Mouse (Mus musculus): Measurements from ENCODE around the gene Fads3. TPM values are rescaled to one million over a fixed set of nuclear protein-coding genes. Genes with fewer than 3 reads are reported as not detected.

Fads3 gene
- polyA plus RNA-seq, 1 experiment from 2014 or later: 3.3 TPM

DNA sequence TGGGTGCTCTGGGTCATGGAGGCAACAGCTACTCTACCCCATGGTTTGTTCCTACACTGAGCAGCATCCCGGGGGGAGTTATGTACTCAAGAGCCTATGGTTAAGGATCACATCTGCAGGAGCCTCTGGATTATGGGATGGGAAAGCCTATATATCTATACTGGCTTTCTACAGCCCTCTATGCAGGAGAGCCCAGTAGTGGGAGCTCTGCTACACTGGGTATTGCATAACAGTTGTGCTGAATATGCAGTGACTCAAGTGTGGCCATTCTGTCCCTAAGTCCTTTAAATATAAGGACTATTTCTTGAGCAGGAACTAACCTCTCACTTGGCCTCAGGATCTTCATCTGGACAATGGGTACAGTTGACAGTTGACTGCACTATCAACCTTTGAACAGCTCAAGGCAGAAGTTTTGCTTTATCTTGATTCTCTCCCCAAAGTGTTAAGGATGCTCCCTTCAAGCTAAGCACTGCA is 17.0 kb downstream of the Fads3 start:
- H3K9ac ChIP-seq (ENCODE audit: low read length): no peak overlapping the region
- no peak overlapping the region for H3K4me3 ChIP-seq (ENCODE audit: low read depth, low read length)
- no peaks in the 10 kb centered on the region; the same call in 1 of the 2 replicates for H3K9me3 ChIP-seq (ENCODE audit: control insufficient read depth, low read length)
- H3K4me2 ChIP-seq (ENCODE audit: low read depth, severe bottlenecking): no peak overlapping the region
- DNase-seq (ENCODE audit: low spot score): no peak
- 83% methylated on average over 1 of the region's 1 CpGs for WGBS
- no peak overlapping the region for H3K27ac ChIP-seq (replicated peaks; ENCODE audit: low read depth, low read length)
- peaks cover 5% of the 10 kb centered on the region for H3K36me3 ChIP-seq (ENCODE audit: control insufficient read depth, insufficient read depth, low read length)
- H3K27me3 ChIP-seq (ENCODE audit: control insufficient read depth, insufficient read depth, low read length): no peaks in the 10 kb centered on the region
- peaks cover 4% of the 10 kb centered on the region; the same call in 1 of the 2 replicates for H3K4me1 ChIP-seq (ENCODE audit: control insufficient read depth, insufficient read depth, low read length)
- no peak for ATAC-seq (ENCODE audit: insufficient number of reproducible peaks, low FRiP score, low TSS enrichment, low read depth)

DNA sequence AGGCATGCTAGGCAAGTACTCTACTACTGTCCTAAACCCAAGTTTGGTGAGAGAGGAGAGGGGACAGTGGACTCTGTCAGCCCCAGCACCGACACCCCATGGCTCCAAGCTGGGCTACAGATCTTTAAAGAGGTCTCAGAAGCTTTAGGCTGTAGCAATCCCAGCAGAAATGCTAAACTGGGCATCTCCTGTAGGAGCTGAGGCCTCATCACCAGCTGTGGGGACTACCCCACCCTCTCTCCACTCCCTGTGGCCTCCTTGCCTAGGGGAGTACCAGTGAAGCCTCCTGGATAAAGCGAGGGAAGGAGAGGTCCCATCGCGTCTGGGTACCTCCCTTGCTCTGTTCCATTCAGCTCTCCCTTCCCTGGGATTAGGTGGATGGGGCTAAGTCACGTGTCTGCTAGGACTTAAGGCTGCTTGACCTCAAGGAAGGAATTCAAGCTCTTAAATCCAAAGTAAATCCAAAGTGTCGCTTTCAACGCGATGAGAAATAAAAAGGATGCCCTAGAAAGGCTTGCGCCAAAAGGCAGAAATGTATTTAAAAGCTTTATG is 17.6 kb downstream of the Fads3 start:
- DNase-seq (ENCODE audit: low spot score) (no peak), ATAC-seq (ENCODE audit: insufficient number of reproducible peaks, low FRiP score, low TSS enrichment, low read depth) (no peak)
- Histone ChIP-seq H3K36me3 (ENCODE audit: control insufficient read depth, insufficient read depth, low read length) (peaks cover 9% of the 10 kb centered on the region), H3K9me3 (ENCODE audit: control insufficient read depth, low read length) (no peaks in the 10 kb centered on the region), H3K4me3 (ENCODE audit: low read depth, low read length) (no peak overlapping the region), H3K27me3 (ENCODE audit: control insufficient read depth, insufficient read depth, low read length) (no peaks in the 10 kb centered on the region), H3K4me1 (ENCODE audit: control insufficient read depth, insufficient read depth, low read length) (peaks cover 4% of the 10 kb centered on the region; the same call in 1 of the 2 replicates), H3K27ac (replicated peaks; ENCODE audit: low read depth, low read length) (no peak overlapping the region), H3K4me2 (ENCODE audit: low read depth, severe bottlenecking) (no peak overlapping the region), H3K9ac (ENCODE audit: low read length) (no peak overlapping the region)
- 68% methylated on average over 9 of the region's 9 CpGs for WGBS

DNA sequence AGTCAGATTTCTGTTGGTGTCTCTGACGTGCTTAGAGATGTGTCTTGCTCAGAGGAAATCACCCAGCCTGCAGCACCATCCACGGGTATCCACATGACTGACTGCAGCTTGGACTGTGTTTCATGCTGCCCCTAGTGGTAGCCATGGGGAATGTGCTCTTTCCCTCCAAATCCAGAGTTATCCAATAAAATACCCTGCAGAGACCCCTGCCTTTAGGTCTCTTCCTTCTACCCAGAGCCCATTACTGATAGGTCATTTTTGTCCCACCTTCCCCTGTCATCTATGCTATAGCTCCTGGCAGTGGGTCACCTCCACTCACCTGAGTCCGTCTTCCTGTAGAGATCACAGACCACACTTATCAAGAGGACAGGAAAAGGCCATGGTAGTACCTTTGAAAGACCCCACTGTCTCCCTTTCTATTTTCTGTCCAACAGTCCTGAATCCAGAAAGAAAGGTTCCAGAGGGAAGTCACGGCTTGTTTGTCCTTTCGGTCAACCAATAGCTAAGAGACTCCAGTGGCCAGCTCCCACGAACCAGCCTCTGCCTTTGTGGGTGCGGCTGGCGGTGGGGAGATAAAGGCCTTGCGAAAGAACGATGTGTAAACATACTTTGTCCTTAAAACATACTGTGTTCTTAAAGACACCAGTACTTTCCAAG is 18.7 kb downstream of the Fads3 start:
- no peak overlapping the region for H3K9ac ChIP-seq (ENCODE audit: low read length)
- WGBS: 56% methylated on average over 10 of the region's 10 CpGs
- H3K4me3 ChIP-seq (ENCODE audit: low read depth, low read length): no peak overlapping the region
- ATAC-seq (ENCODE audit: insufficient number of reproducible peaks, low FRiP score, low TSS enrichment, low read depth) (no peak; the same call in 1 of the 2 replicates), DNase-seq (ENCODE audit: low spot score) (peak; percentile 52)
- H3K4me2 ChIP-seq (ENCODE audit: low read depth, severe bottlenecking): no peak overlapping the region
- H3K9me3 ChIP-seq (ENCODE audit: control insufficient read depth, low read length): no peaks in the 10 kb centered on the region
- no peaks in the 10 kb centered on the region for H3K27me3 ChIP-seq (ENCODE audit: control insufficient read depth, insufficient read depth, low read length)
- H3K27ac ChIP-seq (replicated peaks; ENCODE audit: low read depth, low read length): no peak overlapping the region
- H3K4me1 ChIP-seq (ENCODE audit: control insufficient read depth, insufficient read depth, low read length): peaks cover 4% of the 10 kb centered on the region; the same call in 1 of the 2 replicates
- peaks cover 14% of the 10 kb centered on the region for H3K36me3 ChIP-seq (ENCODE audit: control insufficient read depth, insufficient read depth, low read length)

DNA sequence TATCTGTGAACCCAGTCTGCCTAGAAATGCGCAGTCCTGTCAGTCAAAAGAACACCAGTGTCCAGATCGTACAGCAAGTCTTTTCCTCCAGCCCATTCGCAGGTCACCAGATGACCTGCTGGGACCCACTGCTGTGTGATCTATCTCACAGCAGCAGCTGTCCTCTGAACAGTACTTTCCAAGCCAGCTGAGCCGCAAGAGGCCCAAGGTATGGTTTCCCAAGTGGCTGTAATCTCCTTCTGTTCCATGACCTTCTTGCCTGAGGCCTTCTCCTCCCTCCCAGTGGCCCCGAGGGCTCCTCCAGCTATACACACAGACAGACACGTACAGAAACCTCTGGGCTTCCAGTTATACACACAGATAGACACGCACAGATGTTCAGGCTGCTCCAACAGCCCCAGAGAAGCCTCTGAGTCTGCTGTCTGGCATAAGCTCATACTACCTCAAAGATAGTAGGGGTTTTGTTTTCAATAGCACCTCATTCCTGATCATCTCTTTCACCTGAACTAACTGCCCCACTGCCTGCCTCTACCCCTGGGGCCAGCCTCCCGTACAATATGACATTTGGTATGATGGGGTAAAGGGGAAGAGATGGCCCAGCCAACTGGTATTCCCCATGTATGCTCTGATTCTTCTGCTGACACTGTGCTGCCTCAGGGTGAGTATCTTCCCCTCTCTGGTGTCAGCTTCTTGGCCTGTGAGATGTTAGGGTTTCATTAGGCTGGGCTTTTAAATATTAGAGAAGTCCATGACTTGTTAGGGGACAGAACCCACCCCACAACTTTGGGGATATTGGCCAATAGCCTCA is 19.6 kb downstream of the Fads3 start:
- no peak for ATAC-seq (ENCODE audit: insufficient number of reproducible peaks, low FRiP score, low TSS enrichment, low read depth)
- H3K4me3 ChIP-seq (ENCODE audit: low read depth, low read length): no peak overlapping the region
- peaks cover 23% of the 10 kb centered on the region for H3K36me3 ChIP-seq (ENCODE audit: control insufficient read depth, insufficient read depth, low read length)
- no peaks in the 10 kb centered on the region for H3K27me3 ChIP-seq (ENCODE audit: control insufficient read depth, insufficient read depth, low read length)
- H3K4me2 ChIP-seq (ENCODE audit: low read depth, severe bottlenecking): no peak overlapping the region
- DNase-seq (ENCODE audit: low spot score): no peak
- no peaks in the 10 kb centered on the region for H3K9me3 ChIP-seq (ENCODE audit: control insufficient read depth, low read length)
- 60% methylated on average over 8 of the region's 8 CpGs for WGBS
- no peak overlapping the region for H3K9ac ChIP-seq (ENCODE audit: low read length)
- peaks cover 4% of the 10 kb centered on the region; the same call in 1 of the 2 replicates for H3K4me1 ChIP-seq (ENCODE audit: control insufficient read depth, insufficient read depth, low read length)
- H3K27ac ChIP-seq (replicated peaks; ENCODE audit: low read depth, low read length): no peak overlapping the region

GRCm38 (mm10) chr19:10061624-10062023 is 20.3 kb downstream of the Fads3 start:
- DNase-seq (ENCODE audit: low spot score) (no peak), ATAC-seq (ENCODE audit: insufficient number of reproducible peaks, low FRiP score, low TSS enrichment, low read depth) (no peak)
- no peak overlapping the region for H3K4me2 ChIP-seq (ENCODE audit: low read depth, severe bottlenecking)
- no peaks in the 10 kb centered on the region for H3K9me3 ChIP-seq (ENCODE audit: control insufficient read depth, low read length)
- H3K27ac ChIP-seq (replicated peaks; ENCODE audit: low read depth, low read length): no peak overlapping the region
- WGBS: 88% methylated on average over 2 of the region's 2 CpGs
- no peaks in the 10 kb centered on the region for H3K27me3 ChIP-seq (ENCODE audit: control insufficient read depth, insufficient read depth, low read length)
- peaks cover 4% of the 10 kb centered on the region; the same call in 1 of the 2 replicates for H3K4me1 ChIP-seq (ENCODE audit: control insufficient read depth, insufficient read depth, low read length)
- H3K4me3 ChIP-seq (ENCODE audit: low read depth, low read length): no peak overlapping the region
- peaks cover 29% of the 10 kb centered on the region for H3K36me3 ChIP-seq (ENCODE audit: control insufficient read depth, insufficient read depth, low read length)
- no peak overlapping the region for H3K9ac ChIP-seq (ENCODE audit: low read length)

GRCm38 (mm10) chr19:10062292-10062691 is 20.9 kb downstream of the Fads3 start:
- H3K36me3 ChIP-seq (ENCODE audit: control insufficient read depth, insufficient read depth, low read length): peaks cover 33% of the 10 kb centered on the region
- H3K9ac ChIP-seq (ENCODE audit: low read length): no peak overlapping the region
- no peak overlapping the region for H3K4me3 ChIP-seq (ENCODE audit: low read depth, low read length)
- H3K27ac ChIP-seq (replicated peaks; ENCODE audit: low read depth, low read length): no peak overlapping the region
- ATAC-seq (ENCODE audit: insufficient number of reproducible peaks, low FRiP score, low TSS enrichment, low read depth) (no peak), DNase-seq (ENCODE audit: low spot score) (no peak)
- H3K9me3 ChIP-seq (ENCODE audit: control insufficient read depth, low read length): no peaks in the 10 kb centered on the region
- WGBS: 90% methylated on average over 8 of the region's 8 CpGs
- H3K4me2 ChIP-seq (ENCODE audit: low read depth, severe bottlenecking): no peak overlapping the region
- peaks cover 4% of the 10 kb centered on the region; the same call in 1 of the 2 replicates for H3K4me1 ChIP-seq (ENCODE audit: control insufficient read depth, insufficient read depth, low read length)
- no peaks in the 10 kb centered on the region for H3K27me3 ChIP-seq (ENCODE audit: control insufficient read depth, insufficient read depth, low read length)

- peaks cover 4% of the 10 kb centered on the region; the same call in 1 of the 2 replicates for H3K4me1 ChIP-seq (ENCODE audit: control insufficient read depth, insufficient read depth, low read length)
- no peak overlapping the region for H3K4me2 ChIP-seq (ENCODE audit: low read depth, severe bottlenecking)
- no peak overlapping the region for H3K4me3 ChIP-seq (ENCODE audit: low read depth, low read length)
- ATAC-seq (ENCODE audit: insufficient number of reproducible peaks, low FRiP score, low TSS enrichment, low read depth) (no peak), DNase-seq (ENCODE audit: low spot score) (no peak)
- no peaks in the 10 kb centered on the region for H3K27me3 ChIP-seq (ENCODE audit: control insufficient read depth, insufficient read depth, low read length)
- peaks cover 34% of the 10 kb centered on the region for H3K36me3 ChIP-seq (ENCODE audit: control insufficient read depth, insufficient read depth, low read length)
- no peak overlapping the region for H3K9ac ChIP-seq (ENCODE audit: low read length)
- H3K27ac ChIP-seq (replicated peaks; ENCODE audit: low read depth, low read length): no peak overlapping the region
- H3K9me3 ChIP-seq (ENCODE audit: control insufficient read depth, low read length): no peaks in the 10 kb centered on the region
- WGBS: 91% methylated on average over 5 of the region's 5 CpGs
Measured at GRCm38 (mm10) chr19:10062862-10063261, 21.5 kb downstream of the Fads3 start.

DNA sequence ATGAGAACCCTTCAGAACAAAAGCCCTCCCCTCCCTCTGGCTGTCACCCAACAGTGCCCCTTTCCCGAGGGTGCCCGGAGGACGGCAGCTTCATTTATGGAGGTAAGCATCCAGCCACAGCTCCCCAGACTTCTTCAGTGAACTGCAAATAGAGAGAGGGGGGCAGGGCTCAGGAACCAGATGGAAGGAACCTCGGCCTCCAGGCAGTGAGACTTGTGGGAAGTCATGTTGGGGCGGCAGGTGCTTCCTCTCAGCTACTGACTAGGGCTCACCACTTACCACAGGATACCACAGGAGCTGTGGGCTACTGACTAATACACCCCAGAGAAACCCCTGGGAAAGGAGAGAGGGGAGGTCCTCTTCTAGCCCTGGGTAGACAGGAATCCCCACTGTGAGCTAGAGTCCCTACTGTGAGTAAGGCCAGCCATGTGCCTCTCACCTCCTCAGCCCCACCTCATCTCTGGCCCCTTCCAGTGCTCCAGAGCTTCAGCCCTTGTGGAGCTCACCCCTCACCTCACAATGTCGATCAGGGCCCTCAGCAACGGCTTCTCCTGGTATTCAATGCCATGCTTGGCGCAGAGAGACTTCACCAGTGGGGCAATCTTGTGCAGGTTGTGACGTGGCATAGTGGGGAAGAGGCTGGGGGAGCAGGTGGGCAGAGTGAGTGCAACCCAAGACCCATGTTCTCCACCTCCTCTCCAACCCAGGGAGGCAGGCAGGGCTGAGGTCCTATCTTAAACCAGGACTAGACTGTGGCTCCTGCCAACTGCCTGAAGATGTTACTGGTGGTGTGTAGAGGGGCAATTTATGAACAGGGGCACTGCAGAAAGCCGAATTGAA is 23.0 kb downstream of the Fads3 start:
- Histone ChIP-seq H3K4me3 (ENCODE audit: low read depth, low read length) (no peak overlapping the region), H3K4me1 (ENCODE audit: control insufficient read depth, insufficient read depth, low read length) (peaks cover 4% of the 10 kb centered on the region; the same call in 1 of the 2 replicates), H3K4me2 (ENCODE audit: low read depth, severe bottlenecking) (no peak overlapping the region), H3K27ac (replicated peaks; ENCODE audit: low read depth, low read length) (no peak overlapping the region), H3K27me3 (ENCODE audit: control insufficient read depth, insufficient read depth, low read length) (no peaks in the 10 kb centered on the region), H3K36me3 (ENCODE audit: control insufficient read depth, insufficient read depth, low read length) (peaks cover 42% of the 10 kb centered on the region), H3K9me3 (ENCODE audit: control insufficient read depth, low read length) (no peaks in the 10 kb centered on the region), H3K9ac (ENCODE audit: low read length) (no peak overlapping the region)
- no peak for ATAC-seq (ENCODE audit: insufficient number of reproducible peaks, low FRiP score, low TSS enrichment, low read depth)
- WGBS: 91% methylated on average over 10 of the region's 10 CpGs
- no peak for DNase-seq (ENCODE audit: low spot score)
